Mouse (Mus musculus): ENCODE results near the gene Fam216a. TPM values are rescaled to one million over a fixed set of nuclear protein-coding genes. Genes with fewer than 3 reads are reported as not detected.

The Fam216a gene
- polyA plus RNA-seq (2012; fragmentation: generic; extraction: Trizol) = 10 to 100 TPM; 27.4 to 57.3 TPM

GRCm38 (mm10) chr5:122372192-122372769, at the start of gene Fam216a:
Fam216a (minus strand) TSS chr5:122372364.

DNA sequence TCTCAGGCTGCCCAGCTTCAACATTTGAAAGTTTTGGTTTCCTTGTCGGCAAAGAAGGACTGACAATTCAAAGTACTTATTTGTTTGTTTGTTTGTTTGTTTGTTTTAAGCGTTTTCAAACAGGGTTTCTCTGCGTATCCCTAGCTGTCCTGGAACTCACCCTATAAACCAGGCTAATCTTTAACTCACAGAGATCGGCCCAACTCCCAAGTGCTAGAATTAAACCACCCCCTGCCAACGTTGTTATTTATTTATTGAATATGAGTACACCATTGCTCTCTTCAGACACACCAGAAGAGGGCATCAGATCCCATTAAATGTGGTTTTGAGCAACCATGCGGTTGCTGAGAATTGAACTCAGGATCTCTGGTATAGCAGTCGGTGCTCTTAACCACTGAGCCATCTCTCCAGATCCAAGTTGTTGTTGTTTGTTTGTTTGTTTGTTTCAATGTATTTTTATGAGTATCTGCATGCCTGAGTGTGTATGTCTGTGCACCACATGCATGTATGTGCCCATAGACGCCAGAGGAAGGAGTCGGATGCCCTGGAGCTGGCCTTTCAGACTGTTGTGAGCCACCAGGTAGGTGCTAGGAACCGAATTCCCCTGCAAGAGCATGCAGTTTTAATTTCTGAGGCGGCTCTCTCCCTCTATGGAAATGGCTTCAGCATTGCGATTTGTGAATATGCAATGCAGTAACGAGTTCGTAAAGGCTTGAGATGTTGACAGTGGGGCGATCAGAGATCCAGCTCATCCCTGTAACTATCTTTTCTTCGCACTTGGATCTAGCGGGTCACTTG, 49.3 kb upstream of the Fam216a start, which contains the start of gene Anapc7:
Anapc7 (plus strand) TSS at position 423 of the 798 bp plus-strand sequence.

GRCm38 (mm10) chr5:122391786-122392180, 19.6 kb upstream of the Fam216a start, which contains the start of gene Arpc3:
Arpc3 (plus strand) TSS chr5:122391878.

DNA sequence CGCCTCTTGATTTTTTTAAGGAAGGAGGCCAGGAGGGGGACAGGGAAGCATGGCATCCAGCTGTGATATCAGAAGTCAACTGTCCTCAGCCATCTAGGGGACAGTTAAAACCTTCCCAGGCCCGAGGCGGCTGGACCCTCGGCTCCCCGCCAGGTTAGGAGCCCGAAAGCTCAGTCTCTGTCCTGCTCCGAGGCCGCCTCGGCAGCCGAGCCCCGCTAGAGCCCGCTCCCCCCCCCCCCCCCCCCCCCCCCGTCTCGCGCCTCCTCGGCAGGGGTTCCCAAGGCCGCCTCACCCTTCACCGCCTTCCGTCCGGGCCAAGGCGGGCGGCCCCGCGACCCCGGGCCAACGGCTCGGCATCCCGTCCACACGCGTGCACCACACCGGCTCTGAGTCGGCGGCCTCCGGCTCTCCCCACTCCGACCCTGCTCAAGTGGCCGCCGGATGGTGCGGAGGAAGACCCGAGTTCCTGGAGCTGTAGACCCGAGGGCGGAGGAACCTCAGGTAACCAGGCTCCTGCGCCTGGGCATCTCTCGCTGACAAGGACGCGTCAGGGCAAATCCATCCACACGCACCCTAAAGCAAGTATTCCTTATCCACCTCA, 473 bp downstream of the Fam216a start, which contains the start of gene Gpn3:
Gpn3 (plus strand) TSS at position 286 of the 601 bp plus-strand sequence.

DNA sequence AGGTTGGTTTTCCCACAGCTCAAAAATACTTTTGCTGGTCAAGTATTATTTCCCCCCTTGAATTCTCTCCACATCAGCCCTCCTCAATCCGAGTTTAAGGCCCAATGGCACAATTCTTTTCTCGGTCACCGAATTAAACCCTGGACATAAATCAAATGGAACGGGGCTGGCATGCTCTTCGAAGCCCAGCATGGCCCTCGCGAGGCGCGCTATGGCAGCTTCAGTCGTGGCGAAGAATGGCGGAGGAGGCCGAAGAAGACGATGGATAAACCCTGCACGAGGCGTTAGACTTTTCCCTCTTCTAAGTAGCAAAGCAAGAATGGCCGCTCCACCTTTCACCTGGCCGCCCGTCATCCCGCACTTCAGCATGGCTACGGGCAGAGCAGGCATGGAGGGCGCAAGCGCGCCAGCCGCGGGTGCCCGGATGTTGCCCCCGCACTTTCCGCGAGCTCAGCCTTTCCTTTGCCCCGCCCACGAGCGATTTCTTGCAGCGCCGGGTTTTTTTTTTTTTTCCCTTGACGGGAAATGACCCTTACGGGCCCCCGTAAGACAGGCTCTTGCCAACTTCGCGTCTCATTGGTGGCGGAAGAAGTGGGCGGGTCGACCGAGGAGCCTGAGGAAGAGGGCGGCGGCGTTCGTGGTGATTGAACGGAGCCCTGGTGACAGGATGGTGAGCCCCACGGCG, 18.2 kb downstream of the Fam216a start, which contains the start of the genes Rad9b and Vps29:
Rad9b (minus strand) TSS at position 427 of the 685 bp plus-strand sequence.
Vps29 (plus strand) TSS at position 563 of the 685 bp plus-strand sequence.

Other genes starting within 250 kb of the Fam216a start
- gene Ccdc63, start 231.5 kb downstream of the Fam216a start, polyA plus RNA-seq (2012; fragmentation: generic; extraction: Trizol) = under 1 TPM in 1 of 2 experiments, not detected in 1; 0.01 TPM
- gene Ppp1cc, start 214.1 kb downstream of the Fam216a start, polyA plus RNA-seq (2012; fragmentation: generic; extraction: Trizol) = 100 to 1,000 TPM in 1 of 2 experiments, 10 to 100 TPM in 1; 86.4 to 107 TPM
- 1 to 10 TPM in 1 of 2 experiments, under 1 TPM in 1; 0.13 to 1.2 TPM for gene Hvcn1, start 165.6 kb downstream of the Fam216a start, polyA plus RNA-seq (2012; fragmentation: generic; extraction: Trizol)
- gene Tctn1, start 107.9 kb downstream of the Fam216a start, polyA plus RNA-seq (2012; fragmentation: generic; extraction: Trizol) = 10 to 100 TPM in 1 of 2 experiments, 1 to 10 TPM in 1; 1.5 to 10.4 TPM
- gene Pptc7, start 88.0 kb downstream of the Fam216a start, polyA plus RNA-seq (2012; fragmentation: generic; extraction: Trizol) = 1 to 10 TPM in 1 of 2 experiments, under 1 TPM in 1; 0.90 to 5.1 TPM
- 1 to 10 TPM in 1 of 2 experiments, under 1 TPM in 1; 0.30 to 2.7 TPM for gene Rad9b, start 18.1 kb downstream of the Fam216a start, polyA plus RNA-seq (2012; fragmentation: generic; extraction: Trizol)
- gene Vps29, start 18.0 kb downstream of the Fam216a start, polyA plus RNA-seq (2012; fragmentation: generic; extraction: Trizol) = 10 to 100 TPM; 52.4 to 88.6 TPM
- gene Gpn3, start 488 bp downstream of the Fam216a start, polyA plus RNA-seq (2012; fragmentation: generic; extraction: Trizol) = 10 to 100 TPM in 1 of 2 experiments, 1 to 10 TPM in 1; 4.6 to 18.8 TPM
- 100 to 1,000 TPM; 125 to 199 TPM for gene Arpc3, start 19.5 kb upstream of the Fam216a start, polyA plus RNA-seq (2012; fragmentation: generic; extraction: Trizol)
- 10 to 100 TPM; 35.7 to 45.1 TPM for gene Anapc7, start 49.3 kb upstream of the Fam216a start, polyA plus RNA-seq (2012; fragmentation: generic; extraction: Trizol)
- gene Atp2a2, start 129.9 kb upstream of the Fam216a start, polyA plus RNA-seq (2012; fragmentation: generic; extraction: Trizol) = 10 to 100 TPM in 1 of 2 experiments, 1 to 10 TPM in 1; 6.6 to 33.2 TPM
- gene Ift81, start 242.2 kb upstream of the Fam216a start, polyA plus RNA-seq (2012; fragmentation: generic; extraction: Trizol) = 1 to 10 TPM in 1 of 2 experiments, under 1 TPM in 1; 0.49 to 6.4 TPM